Mouse (Mus musculus) bone marrow, adult 2 months (tissue): ENCODE measurements at regions not wholly inside any gene's neighbourhood (a gene's known extent, or its start where the extent isn't known, plus 50 kb on each side); places are given as distances from the start of the nearest gene placed in this dataset.
"Not testable (repeated sequence)": the region's sequence is repeated elsewhere in the genome, so short reads cannot be mapped to it uniquely, and the experiment has no call there.

Experiments used
- H3K27ac ChIP-seq: fragments of 200-500 bp; 2 replicates; pipeline ENCODE4 v1.5.1; 2012; ENCODE audit warnings: low read depth, mild to moderate bottlenecking, control low read depth, inconsistent platforms, low read length; ENCODE audit not compliant: control insufficient read depth, poor library complexity, insufficient read depth
- H3K4me1 ChIP-seq: fragments of 200-500 bp; 2 replicates; pipeline ENCODE4 v1.6.1; 2011; ENCODE audit warnings: low read length; ENCODE audit not compliant: control insufficient read depth, insufficient read depth
- H3K4me3 ChIP-seq: fragments of 200-500 bp; replicated peaks from 2 replicates; pipeline ENCODE3; 2011; ENCODE audit warnings: mild to moderate bottlenecking, low read depth, low read length, control low read depth; ENCODE audit not compliant: control insufficient read depth
- CTCF ChIP-seq: fragments of 200-500 bp; IDR thresholded peaks from 2 replicates; pipeline ENCODE4 v1.5.1; 2011; ENCODE audit warnings: low read length, control low read depth; ENCODE audit not compliant: control insufficient read depth, insufficient read depth
- POLR2A ChIP-seq: fragments of 200-500 bp; IDR thresholded peaks from 2 replicates; pipeline ENCODE4 v1.6.1; 2011; ENCODE audit warnings: low read depth, mild to moderate bottlenecking, control low read depth, low read length, borderline replicate concordance; ENCODE audit not compliant: control insufficient read depth
- WGBS: fragments of 180-500 bp; shearing (Covaris S2); methylation state at CpG from one replicate; pipeline ENCODE4 v1.1.7; 2018; 5-methylcytosine and 5-hydroxymethylcytosine counted together

DNA sequence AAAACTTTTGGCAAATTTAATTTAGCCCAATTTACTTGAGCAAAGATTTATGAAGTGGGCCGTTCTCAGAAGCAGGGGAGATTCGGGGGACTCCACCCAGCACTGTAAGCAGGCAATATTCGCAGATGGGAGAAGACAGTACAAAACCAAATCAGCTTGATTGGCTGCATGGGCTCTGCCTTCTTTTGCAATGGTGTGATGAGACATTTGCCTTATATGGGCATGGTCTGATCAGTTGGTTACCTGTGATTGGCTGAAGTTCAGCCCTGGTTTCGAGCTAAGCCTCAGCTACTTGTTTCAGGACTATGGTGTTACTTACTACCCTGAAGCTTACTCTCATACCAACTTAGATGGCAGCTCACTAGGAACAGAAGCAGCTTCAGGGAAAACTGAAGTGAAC, 185.6 kb upstream of the Arhgap18 start:
- 72% methylated on average over 4 of the region's 4 CpGs for WGBS
- H3K27ac ChIP-seq: no peak overlapping the region
- H3K4me3 ChIP-seq: no peak overlapping the region
- no peaks in the 10 kb centered on the region; the same call in 1 of the 2 replicates for H3K4me1 ChIP-seq
- TF ChIP-seq CTCF (no peak), POLR2A (no peak)

- Histone ChIP-seq H3K27ac (no peak overlapping the region), H3K4me3 (no peak overlapping the region), H3K4me1 (no peaks in the 10 kb centered on the region; the same call in 1 of the 2 replicates)
- 74% methylated on average over 5 of the region's 5 CpGs for WGBS
- no peak for TF ChIP-seq POLR2A
- no peak for TF ChIP-seq CTCF
These were observed 182.8 kb upstream of the Arhgap18 start for GRCm38 (mm10) chr10:26570468-26570867.

GRCm38 (mm10) chr10:26571377-26571776, 181.8 kb upstream of the Arhgap18 start:
- TF ChIP-seq CTCF: no peak
- TF ChIP-seq POLR2A: no peak
- WGBS: 54% methylated on average over 1 of the region's 1 CpGs
- Histone ChIP-seq H3K27ac (no peak overlapping the region), H3K4me3 (no peak overlapping the region), H3K4me1 (no peaks in the 10 kb centered on the region; the same call in 1 of the 2 replicates)

DNA sequence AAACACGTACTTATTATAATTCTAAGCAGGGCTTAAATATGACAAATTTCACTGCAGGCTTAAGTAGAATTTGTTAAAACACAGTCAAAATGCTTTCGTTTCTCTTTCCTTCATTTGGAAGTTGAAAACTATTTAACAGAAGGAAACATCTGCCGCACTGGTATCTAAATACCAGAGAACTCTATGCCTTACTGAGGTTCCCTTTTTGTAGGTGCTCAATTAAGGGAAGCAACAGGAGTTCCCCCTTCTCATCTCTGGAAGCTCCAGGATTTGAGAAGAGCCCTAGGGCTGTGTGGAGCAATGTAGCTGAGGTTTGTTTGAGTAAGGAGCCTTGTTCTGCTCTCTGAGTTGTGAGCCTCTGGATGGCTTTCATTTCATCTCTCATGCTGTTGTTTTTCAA, 177.1 kb upstream of the Arhgap18 start:
- Histone ChIP-seq H3K27ac (no peak overlapping the region), H3K4me3 (no peak overlapping the region), H3K4me1 (no peaks in the 10 kb centered on the region)
- WGBS: 4% methylated on average over 3 of the region's 3 CpGs
- TF ChIP-seq CTCF (no peak), POLR2A (no peak)

GRCm38 (mm10) chr10:26577087-26577486, 176.1 kb upstream of the Arhgap18 start:
- WGBS: 75% methylated on average over 2 of the region's 2 CpGs
- Histone ChIP-seq H3K4me3 (no peak overlapping the region), H3K27ac (no peak overlapping the region), H3K4me1 (no peaks in the 10 kb centered on the region)
- TF ChIP-seq POLR2A: no peak
- no peak for TF ChIP-seq CTCF

- Histone ChIP-seq H3K4me1 (no peaks in the 10 kb centered on the region), H3K27ac (no peak overlapping the region), H3K4me3 (no peak overlapping the region)
- no peak for TF ChIP-seq POLR2A
- no peak for TF ChIP-seq CTCF
- 14% methylated on average over 2 of the region's 2 CpGs for WGBS
These were observed 168.1 kb upstream of the Arhgap18 start for GRCm38 (mm10) chr10:26585106-26585505.

DNA sequence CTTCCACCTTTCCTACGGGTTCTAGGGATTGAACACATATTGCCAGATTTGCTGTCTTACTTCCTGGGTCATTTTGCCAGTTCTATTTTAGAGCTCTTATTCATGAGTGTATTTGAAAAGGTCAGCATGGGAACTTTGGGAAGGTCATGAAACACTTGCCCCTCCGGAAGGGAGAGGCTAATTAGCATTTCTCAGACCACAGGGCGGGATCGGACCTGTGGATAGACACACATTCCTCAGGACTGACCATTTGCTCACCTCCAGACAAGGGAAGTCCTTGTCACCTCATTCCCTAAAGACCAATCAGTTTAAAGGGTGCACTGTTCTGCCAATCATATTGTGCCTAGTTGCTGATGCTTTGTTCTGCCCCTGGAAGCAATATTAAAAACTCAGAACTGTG, 146.1 kb upstream of the Arhgap18 start:
- not testable (repeated sequence) for H3K27ac ChIP-seq, H3K4me3 ChIP-seq, H3K4me1 ChIP-seq
- WGBS: 83% methylated on average over 4 of the region's 4 CpGs

DNA sequence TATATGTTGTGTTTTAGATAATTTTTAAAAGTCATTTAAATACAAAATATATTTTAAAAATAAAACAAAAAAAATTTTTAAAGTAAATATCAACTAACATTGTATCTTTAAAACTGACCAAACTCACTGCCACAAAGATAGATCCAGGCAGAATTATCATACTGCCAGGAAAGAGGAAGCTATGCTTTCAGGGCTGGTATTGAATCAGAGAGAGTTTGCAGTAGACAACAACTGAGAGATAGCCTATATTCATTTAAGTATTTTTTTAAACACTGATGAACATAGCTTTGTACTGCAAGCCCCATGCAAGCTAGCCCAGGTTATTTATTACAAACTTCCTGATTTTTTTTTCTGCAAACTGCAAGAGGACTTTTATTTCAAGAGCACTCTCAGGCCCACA, 142.0 kb upstream of the Arhgap18 start:
- no peak overlapping the region for H3K4me3 ChIP-seq
- H3K4me1 ChIP-seq: no peaks in the 10 kb centered on the region
- H3K27ac ChIP-seq: no peak overlapping the region
- TF ChIP-seq POLR2A (no peak), CTCF (no peak)

GRCm38 (mm10) chr10:26630196-26630760, 122.9 kb upstream of the Arhgap18 start:
- no peak overlapping the region for H3K4me3 ChIP-seq
- no peak for TF ChIP-seq CTCF
- TF ChIP-seq POLR2A: no peak
- 42% methylated on average over 4 of the region's 4 CpGs for WGBS
- H3K27ac ChIP-seq: no peak overlapping the region
- H3K4me1 ChIP-seq: no peaks in the 10 kb centered on the region

- 82% methylated on average over 5 of the region's 5 CpGs for WGBS
- Histone ChIP-seq H3K27ac (no peak overlapping the region), H3K4me3 (no peak overlapping the region), H3K4me1 (no peaks in the 10 kb centered on the region)
- no peak for TF ChIP-seq POLR2A
- TF ChIP-seq CTCF: no peak
These were observed 121.0 kb upstream of the Arhgap18 start for GRCm38 (mm10) chr10:26632266-26632665.
